Mouse (Mus musculus) cerebellum, adult 2 months (tissue): ENCODE results near the gene Sptlc2. TPM values are rescaled to one million over a fixed set of nuclear protein-coding genes. Genes with fewer than 3 reads are reported as not detected.
A peak's percentile ranks its signal among the peaks of the same experiment; 100 is the strongest.

Experiments used
- DNase-seq, 2 experiments: peaks; one replicate each; pipeline ENCODE4 v3.0.0; 2021
- H3K27ac ChIP-seq: fragments of 200-500 bp; 2 replicates; pipeline ENCODE4 v1.5.1; 2012; ENCODE audit warnings: low read length, control low read depth, inconsistent platforms; ENCODE audit not compliant: insufficient read depth
- H3K27me3 ChIP-seq: fragments of 200-500 bp; 2 replicates; pipeline ENCODE4 v1.6.1; 2012; ENCODE audit warnings: inconsistent platforms, mild to moderate bottlenecking, low read length, moderate library complexity; ENCODE audit not compliant: control insufficient read depth, insufficient read depth
- H3K4me1 ChIP-seq: fragments of 200-500 bp; 2 replicates; pipeline ENCODE4 v1.6.1; 2011; ENCODE audit warnings: low read length; ENCODE audit not compliant: control insufficient read depth, insufficient read depth
- H3K4me3 ChIP-seq: fragments of 200-500 bp; replicated peaks from 2 replicates; pipeline ENCODE3; 2011; ENCODE audit warnings: mild to moderate bottlenecking, low read depth, low read length, control low read depth; ENCODE audit not compliant: insufficient read depth
- CTCF ChIP-seq: fragments of 200-500 bp; IDR thresholded peaks from 2 replicates; pipeline ENCODE4 v1.5.1; 2011; ENCODE audit warnings: low read depth, mild to moderate bottlenecking, control low read depth, low read length, moderate library complexity, borderline replicate concordance; ENCODE audit not compliant: insufficient read depth
- POLR2A ChIP-seq: fragments of 200-500 bp; IDR thresholded peaks from 2 replicates; pipeline ENCODE4 v1.6.1; 2011; ENCODE audit warnings: low read length, control low read depth, borderline replicate concordance; ENCODE audit not compliant: insufficient read depth
- WGBS: fragments of 180-500 bp; shearing (Covaris S2); methylation state at CpG from one replicate; pipeline ENCODE4 v1.1.7; 2018; 5-methylcytosine and 5-hydroxymethylcytosine counted together
- polyA plus RNA-seq: library from polyadenylated mRNA; depleted of rRNA; stranded (reverse); fragments of >200 nt; gene quantifications from 2 replicates; pipeline ENCODE4 v1.2.3, GENCODE M21; 2012; rRNA removed

Gene Sptlc2
- polyA plus RNA-seq, 1 experiment, result 23.3 TPM

GRCm38 (mm10) chr12:87267682-87268081 is 120.5 kb downstream of the Sptlc2 start:
- H3K4me3 ChIP-seq, result peak overlapping the region; percentile 22
- peak in 1 of 2 experiments; percentile 35 for DNase-seq
- TF ChIP-seq POLR2A (no peak), CTCF (no peak; the same call in 1 of the 2 replicates)
- H3K27me3 ChIP-seq, result no peaks in the 10 kb centered on the region
- H3K4me1 ChIP-seq, result peaks cover 5% of the 10 kb centered on the region; the same call in 1 of the 2 replicates
- WGBS, result 15% methylated on average over 4 of the region's 4 CpGs
- no peak overlapping the region for H3K27ac ChIP-seq

DNA sequence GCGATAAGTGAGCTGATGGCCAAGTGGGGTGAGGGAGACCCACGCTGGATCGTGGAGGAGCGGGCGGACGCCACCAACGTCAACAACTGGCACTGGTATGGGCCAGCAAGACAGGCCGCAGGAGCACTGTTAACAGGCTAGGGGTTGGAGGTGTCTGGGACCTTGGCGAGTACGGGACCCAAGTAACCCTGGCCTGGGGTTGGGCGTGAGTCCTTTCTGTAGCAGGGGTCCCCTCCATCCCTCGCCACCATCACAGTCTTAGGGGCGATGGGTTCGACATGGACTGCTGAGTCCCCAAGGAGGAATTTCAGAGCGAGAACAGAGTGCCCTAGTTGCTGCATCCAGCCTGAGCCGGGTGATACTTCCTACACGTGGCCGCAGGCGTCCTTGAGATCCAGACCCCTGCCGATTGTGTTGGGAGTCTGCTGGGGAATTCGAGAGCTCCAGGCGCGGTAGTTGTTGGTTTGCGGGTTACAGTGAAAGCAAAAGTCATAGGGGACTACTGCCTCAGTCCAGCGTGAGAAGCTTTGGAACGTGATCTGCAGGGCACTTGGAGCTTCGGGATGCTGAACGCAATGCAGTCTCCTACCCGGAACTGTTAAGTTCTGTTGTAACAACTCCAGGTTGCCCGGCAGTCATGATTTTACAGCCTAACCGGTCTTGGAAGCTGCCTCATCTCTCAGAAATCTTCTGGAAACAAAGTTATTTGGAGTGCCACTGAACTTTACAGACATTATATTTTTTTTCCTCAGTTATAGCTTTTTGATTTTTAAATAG is 121.1 kb downstream of the Sptlc2 start:
- under 1% methylated on average over 31 of the region's 31 CpGs for WGBS
- no peaks in the 10 kb centered on the region for H3K27me3 ChIP-seq
- peak overlapping the region; percentile 78 for H3K4me3 ChIP-seq
- DNase-seq, result no peak
- peak overlapping the region; percentile 58; the same call in 1 of the 2 replicates for H3K27ac ChIP-seq
- peaks cover 5% of the 10 kb centered on the region; the same call in 1 of the 2 replicates for H3K4me1 ChIP-seq
- TF ChIP-seq POLR2A (no peak), CTCF (no peak)

- peak; percentile 92 to 96 for DNase-seq
- H3K4me1 ChIP-seq, result peaks cover 5% of the 10 kb centered on the region; the same call in 1 of the 2 replicates
- under 1% methylated on average over 31 of the region's 31 CpGs for WGBS
- TF ChIP-seq POLR2A (peak; percentile 94), CTCF (no peak)
- peak within 1 kb of the TSS; percentile 63 for H3K27ac ChIP-seq
- no peaks in the 10 kb centered on the region for H3K27me3 ChIP-seq
- H3K4me3 ChIP-seq, result peak within 1 kb of the TSS; percentile 78
Observed at GRCm38 (mm10) chr12:87266108-87266826, 121.9 kb downstream of the Sptlc2 start, which contains the start of the genes Vipas39 and Ahsa1. TSS of gene Vipas39 (minus strand) at chr12:87266256. TSS of gene Ahsa1 (plus strand) at chr12:87266479.

- 17% methylated on average over 11 of the region's 11 CpGs for WGBS
- Histone ChIP-seq H3K4me3 (peak overlapping the region; percentile 78), H3K27me3 (no peaks in the 10 kb centered on the region), H3K4me1 (peaks cover 5% of the 10 kb centered on the region; the same call in 1 of the 2 replicates), H3K27ac (peak overlapping the region; percentile 63; the same call in 1 of the 2 replicates)
- no peak for DNase-seq
- TF ChIP-seq POLR2A (no peak), CTCF (no peak)
Observed at GRCm38 (mm10) chr12:87265444-87265843, 122.7 kb downstream of the Sptlc2 start.

- 96% methylated on average over 8 of the region's 8 CpGs for WGBS
- DNase-seq, result no peak
- H3K27me3 ChIP-seq, result no peaks in the 10 kb centered on the region
- H3K4me1 ChIP-seq, result no peaks in the 10 kb centered on the region
- no peak overlapping the region for H3K27ac ChIP-seq
- no peak overlapping the region for H3K4me3 ChIP-seq
- no peak for TF ChIP-seq CTCF
- no peak for TF ChIP-seq POLR2A
Observed at GRCm38 (mm10) chr12:87260562-87260961, 127.6 kb downstream of the Sptlc2 start.

- Histone ChIP-seq H3K4me3 (no peak overlapping the region), H3K4me1 (no peaks in the 10 kb centered on the region), H3K27me3 (no peaks in the 10 kb centered on the region), H3K27ac (no peak overlapping the region)
- 94% methylated on average over 5 of the region's 5 CpGs for WGBS
- no peak for TF ChIP-seq POLR2A
- TF ChIP-seq CTCF, result no peak
- no peak for DNase-seq
Observed at GRCm38 (mm10) chr12:87256629-87257028, 131.5 kb downstream of the Sptlc2 start.

Other genes starting within 250 kb of the Sptlc2 start
- gene Gstz1, start 241.2 kb downstream of the Sptlc2 start, polyA plus RNA-seq, result 64.1 and 69.4 TPM in 2 replicates
- 21.9 and 22.4 TPM in 2 replicates for gene Pomt2, start 240.4 kb downstream of the Sptlc2 start, polyA plus RNA-seq
- gene Samd15, start 188.6 kb downstream of the Sptlc2 start, polyA plus RNA-seq, result 1.9 and 2.0 TPM in 2 replicates
- gene Tmed8, start 187.9 kb downstream of the Sptlc2 start, polyA plus RNA-seq, result 22.1 and 23.5 TPM in 2 replicates
- 1.5 and 2.0 TPM in 2 replicates for gene Noxred1, start 149.6 kb downstream of the Sptlc2 start, polyA plus RNA-seq
- gene Vipas39, start 122.1 kb downstream of the Sptlc2 start, polyA plus RNA-seq, result 58.2 and 60.3 TPM in 2 replicates
- 238 and 246 TPM in 2 replicates for gene Ahsa1, start 121.9 kb downstream of the Sptlc2 start, polyA plus RNA-seq
- gene Ism2, start 88.7 kb downstream of the Sptlc2 start, polyA plus RNA-seq, result 0.21 and 0.26 TPM in 2 replicates
- 82.7 and 86.7 TPM in 2 replicates for gene Slirp, start 55.5 kb upstream of the Sptlc2 start, polyA plus RNA-seq
- gene Alkbh1, start 55.7 kb upstream of the Sptlc2 start, polyA plus RNA-seq, result 18.3 and 22.0 TPM in 2 replicates
- gene Snw1, start 83.9 kb upstream of the Sptlc2 start, polyA plus RNA-seq, result 46.3 and 50.7 TPM in 2 replicates
- gene Gm5788, start 106.4 kb upstream of the Sptlc2 start, polyA plus RNA-seq, result not detected in 2 replicates
- gene Gm8300, start 126.0 kb upstream of the Sptlc2 start, polyA plus RNA-seq, result not detected in 2 replicates
- not detected in 2 replicates for gene Oog1, start 214.3 kb upstream of the Sptlc2 start, polyA plus RNA-seq
- gene Gm4027, start 230.5 kb upstream of the Sptlc2 start, polyA plus RNA-seq, result not detected in 2 replicates